Mouse (Mus musculus): ENCODE measurements at regions not wholly inside any gene's neighbourhood (a gene's known extent, or its start where the extent isn't known, plus 50 kb on each side); places are given as distances from the start of the nearest gene placed in this dataset.
A peak's percentile ranks its signal among the peaks of the same experiment; 100 is the strongest.

GRCm38 (mm10) chr3:133833739-133834391, 288.9 kb upstream of the Tet2 start:
- Histone ChIP-seq H3K9me3 (no peaks in the 10 kb centered on the region), H3K9ac (no peak overlapping the region), H3K27ac (no peak overlapping the region), H3K4me2 (no peak overlapping the region), H3K4me1 (no peaks in the 10 kb centered on the region), H3K36me3 (replicated peaks) (no peaks in the 10 kb centered on the region), H3K4me3 (no peak overlapping the region), H3K27me3 (replicated peaks) (no peaks in the 10 kb centered on the region)
- ATAC-seq (replicated peaks): no peak
- WGBS: 84% methylated on average over 2 of the region's 2 CpGs

DNA sequence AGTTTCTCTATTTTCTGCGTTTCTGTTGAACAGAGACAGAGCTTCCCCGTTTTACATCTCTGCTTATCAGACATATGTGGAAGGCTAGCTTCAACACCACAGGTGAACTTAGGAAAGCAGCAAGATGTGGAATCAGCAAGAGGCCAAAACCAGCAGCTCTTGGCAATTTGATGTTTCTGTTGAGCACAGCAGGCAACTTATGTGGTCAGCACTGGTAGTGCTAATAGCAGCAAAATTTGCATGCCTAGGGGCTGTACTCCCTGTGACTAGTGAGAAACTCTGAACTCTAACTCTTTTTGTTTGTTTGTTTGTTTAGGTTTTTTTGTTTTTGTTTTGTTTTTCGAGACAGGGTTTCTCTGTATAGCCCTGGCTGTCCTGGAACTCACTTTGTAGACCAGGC, 289.5 kb upstream of the Tet2 start:
- Histone ChIP-seq H3K27ac (no peak overlapping the region), H3K27me3 (replicated peaks) (no peaks in the 10 kb centered on the region), H3K36me3 (replicated peaks) (no peaks in the 10 kb centered on the region), H3K4me2 (no peak overlapping the region), H3K9ac (no peak overlapping the region), H3K9me3 (no peaks in the 10 kb centered on the region), H3K4me1 (no peaks in the 10 kb centered on the region), H3K4me3 (no peak overlapping the region)
- no peak for ATAC-seq (replicated peaks)
- WGBS: 73% methylated on average over 3 of the region's 3 CpGs

GRCm38 (mm10) chr3:133846301-133846700, 301.4 kb upstream of the Tet2 start:
- Histone ChIP-seq H3K4me3 (no peak overlapping the region), H3K9me3 (no peaks in the 10 kb centered on the region), H3K27me3 (replicated peaks) (no peaks in the 10 kb centered on the region), H3K4me1 (no peaks in the 10 kb centered on the region), H3K27ac (no peak overlapping the region), H3K4me2 (no peak overlapping the region), H3K9ac (no peak overlapping the region), H3K36me3 (replicated peaks) (no peaks in the 10 kb centered on the region)
- no peak for ATAC-seq (replicated peaks)

GRCm38 (mm10) chr3:133874383-133874782, 329.4 kb upstream of the Tet2 start:
- no peak overlapping the region for H3K4me2 ChIP-seq
- H3K36me3 ChIP-seq (replicated peaks): no peaks in the 10 kb centered on the region
- no peak overlapping the region for H3K27ac ChIP-seq
- H3K9ac ChIP-seq: no peak overlapping the region
- H3K4me1 ChIP-seq: peaks cover 11% of the 10 kb centered on the region
- no peaks in the 10 kb centered on the region for H3K27me3 ChIP-seq (replicated peaks)
- H3K4me3 ChIP-seq: no peak overlapping the region
- 85% methylated on average over 2 of the region's 2 CpGs for WGBS
- no peaks in the 10 kb centered on the region for H3K9me3 ChIP-seq
- ATAC-seq (replicated peaks): no peak

DNA sequence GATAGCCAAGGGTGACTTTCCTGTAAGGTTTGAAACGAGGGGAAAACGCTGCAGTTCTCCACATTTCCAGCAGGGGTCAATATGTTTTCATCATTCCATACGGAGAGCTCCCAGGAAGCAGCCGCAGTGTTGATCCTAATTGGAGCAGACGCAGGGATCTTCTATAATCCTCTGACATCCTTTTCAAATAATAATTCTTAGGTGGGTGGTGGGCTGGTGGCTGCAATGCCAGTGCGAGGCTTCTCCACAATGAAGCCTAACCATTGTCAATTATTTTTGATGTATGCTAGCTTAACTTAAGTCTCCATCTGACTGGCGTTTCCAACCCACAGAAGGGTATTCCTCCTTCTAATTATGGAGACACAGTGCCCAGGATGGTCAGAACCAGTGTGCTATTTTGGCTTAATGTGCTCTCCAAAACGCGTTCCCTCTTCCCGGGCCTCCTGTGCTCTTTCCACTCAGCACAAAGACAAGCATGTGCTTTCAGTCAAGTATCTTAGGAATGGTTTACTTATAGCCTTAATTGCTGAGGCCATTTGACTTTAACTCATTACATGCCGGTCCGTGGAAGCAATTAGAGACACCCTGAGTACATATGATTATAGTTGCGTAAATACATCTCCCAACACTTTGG, 331.6 kb upstream of the Tet2 start:
- H3K27me3 ChIP-seq (replicated peaks): no peaks in the 10 kb centered on the region
- H3K36me3 ChIP-seq (replicated peaks): no peaks in the 10 kb centered on the region
- peak overlapping the region; percentile 24 for H3K9ac ChIP-seq
- ATAC-seq (replicated peaks): peak; percentile 97
- peak overlapping the region; percentile 14 for H3K4me3 ChIP-seq
- H3K4me1 ChIP-seq: peaks cover 11% of the 10 kb centered on the region
- peak overlapping the region; percentile 49 for H3K4me2 ChIP-seq
- peak overlapping the region; percentile 83 for H3K27ac ChIP-seq
- no peaks in the 10 kb centered on the region for H3K9me3 ChIP-seq
- WGBS: 9% methylated on average over 13 of the region's 13 CpGs

- Histone ChIP-seq H3K4me3 (peak overlapping the region; percentile 14), H3K4me2 (peak overlapping the region; percentile 49), H3K27me3 (replicated peaks) (no peaks in the 10 kb centered on the region), H3K4me1 (peaks cover 11% of the 10 kb centered on the region), H3K9ac (peak overlapping the region; percentile 24; the same call in 1 of the 2 replicates), H3K9me3 (no peaks in the 10 kb centered on the region), H3K36me3 (replicated peaks) (no peaks in the 10 kb centered on the region), H3K27ac (peak overlapping the region; percentile 83)
- 30% methylated on average over 5 of the region's 5 CpGs for WGBS
- peak; percentile 78 for ATAC-seq (replicated peaks)
Observed at GRCm38 (mm10) chr3:133877310-133877709, 332.4 kb upstream of the Tet2 start.

DNA sequence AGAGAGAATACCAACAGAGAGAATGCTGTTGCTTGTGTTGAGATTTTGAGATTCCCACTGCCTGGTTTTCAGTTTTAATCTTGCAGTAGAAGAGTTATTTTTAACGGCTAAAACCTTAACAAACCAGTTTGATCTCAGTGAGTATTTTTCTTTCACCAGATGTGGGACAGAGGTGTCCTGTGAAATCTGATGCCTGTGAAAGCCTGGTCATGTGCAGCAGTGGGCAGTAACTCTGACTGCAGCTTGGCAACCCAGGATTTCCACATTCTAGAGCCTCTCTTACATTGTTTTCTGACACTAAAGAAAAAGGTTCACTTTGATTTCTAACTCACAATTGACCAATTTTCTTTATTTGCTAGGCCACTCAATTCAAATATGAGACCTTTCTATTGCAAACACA, 335.7 kb upstream of the Tet2 start:
- 13% methylated on average over 1 of the region's 1 CpGs for WGBS
- no peak for ATAC-seq (replicated peaks)

GRCm38 (mm10) chr3:133901931-133902330, 334.4 kb upstream of the Cxxc4 start:
- Histone ChIP-seq H3K9me3 (no peaks in the 10 kb centered on the region), H3K27me3 (replicated peaks) (no peaks in the 10 kb centered on the region), H3K27ac (no peak overlapping the region), H3K36me3 (replicated peaks) (no peaks in the 10 kb centered on the region), H3K4me2 (no peak overlapping the region), H3K9ac (no peak overlapping the region), H3K4me3 (no peak overlapping the region), H3K4me1 (no peaks in the 10 kb centered on the region)
- 87% methylated on average over 3 of the region's 3 CpGs for WGBS
- no peak for ATAC-seq (replicated peaks)

More for the DNA sequence above, 335.7 kb upstream of the Tet2 start:
- no peak overlapping the region for H3K4me2 ChIP-seq
- no peak overlapping the region for H3K9ac ChIP-seq
- no peaks in the 10 kb centered on the region for H3K9me3 ChIP-seq
- H3K36me3 ChIP-seq (replicated peaks): no peaks in the 10 kb centered on the region
- peaks cover 11% of the 10 kb centered on the region for H3K4me1 ChIP-seq
- H3K27me3 ChIP-seq (replicated peaks): no peaks in the 10 kb centered on the region
- no peak overlapping the region for H3K27ac ChIP-seq
- H3K4me3 ChIP-seq: no peak overlapping the region

DNA sequence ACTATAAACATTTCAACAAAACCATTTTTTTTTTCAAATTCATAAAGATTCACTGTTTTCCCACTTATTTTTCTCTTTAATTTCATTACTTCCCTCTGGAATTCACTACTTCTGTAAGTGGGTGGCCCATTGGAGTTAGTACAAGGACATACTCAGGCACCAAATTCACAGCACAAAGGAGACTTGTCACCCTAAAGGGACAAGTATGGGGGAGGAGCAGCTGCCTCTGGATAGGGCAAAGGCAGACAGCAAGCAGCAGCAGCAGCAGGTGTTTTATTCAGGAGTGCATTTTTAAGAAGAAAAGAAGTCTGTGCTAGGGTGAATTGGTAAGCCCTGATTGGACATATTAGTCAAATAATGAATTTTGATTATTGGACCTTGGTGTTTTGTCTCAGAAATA, 314.1 kb upstream of the Cxxc4 start:
- no peak overlapping the region for H3K27ac ChIP-seq
- no peaks in the 10 kb centered on the region for H3K9me3 ChIP-seq
- no peak overlapping the region for H3K4me3 ChIP-seq
- H3K9ac ChIP-seq: no peak overlapping the region
- no peaks in the 10 kb centered on the region for H3K36me3 ChIP-seq (replicated peaks)
- H3K4me1 ChIP-seq: no peaks in the 10 kb centered on the region
- H3K4me2 ChIP-seq: no peak overlapping the region
- ATAC-seq (replicated peaks): no peak
- no peaks in the 10 kb centered on the region for H3K27me3 ChIP-seq (replicated peaks)

DNA sequence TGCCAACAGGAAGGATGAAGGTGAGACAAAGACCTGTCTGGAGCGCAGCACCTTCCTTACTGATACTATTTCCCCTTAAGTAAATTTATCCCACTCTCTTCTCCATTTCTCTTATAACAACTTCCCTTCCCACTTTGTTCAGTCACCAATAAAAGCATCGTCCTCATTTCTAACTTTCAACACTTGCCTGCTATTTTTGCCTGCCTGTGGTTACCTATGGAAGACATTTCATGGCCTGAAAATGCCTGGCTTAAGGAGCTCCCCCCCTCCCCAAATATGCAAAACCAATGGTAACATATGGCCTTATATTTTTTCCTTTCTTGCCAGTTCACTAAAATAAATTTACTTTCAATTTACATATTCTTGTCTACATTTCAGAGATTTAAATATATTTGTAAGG, 271.0 kb upstream of the Cxxc4 start:
- no peak overlapping the region for H3K4me3 ChIP-seq
- no peak overlapping the region for H3K4me2 ChIP-seq
- no peaks in the 10 kb centered on the region for H3K4me1 ChIP-seq
- H3K36me3 ChIP-seq (replicated peaks): no peaks in the 10 kb centered on the region
- ATAC-seq (replicated peaks): no peak
- no peaks in the 10 kb centered on the region for H3K9me3 ChIP-seq
- WGBS: 91% methylated on average over 2 of the region's 2 CpGs
- H3K27ac ChIP-seq: no peak overlapping the region
- H3K9ac ChIP-seq: no peak overlapping the region
- H3K27me3 ChIP-seq (replicated peaks): no peaks in the 10 kb centered on the region

GRCm38 (mm10) chr3:133968176-133968575, 268.1 kb upstream of the Cxxc4 start:
- Histone ChIP-seq H3K4me2 (no peak overlapping the region), H3K27ac (no peak overlapping the region), H3K9ac (no peak overlapping the region), H3K4me3 (no peak overlapping the region), H3K9me3 (no peaks in the 10 kb centered on the region), H3K36me3 (replicated peaks) (no peaks in the 10 kb centered on the region), H3K27me3 (replicated peaks) (no peaks in the 10 kb centered on the region), H3K4me1 (no peaks in the 10 kb centered on the region)
- ATAC-seq (replicated peaks): no peak
- 72% methylated on average over 6 of the region's 6 CpGs for WGBS

GRCm38 (mm10) chr3:133972774-133973173, 263.5 kb upstream of the Cxxc4 start:
- no peaks in the 10 kb centered on the region for H3K27me3 ChIP-seq (replicated peaks)
- no peaks in the 10 kb centered on the region for H3K4me1 ChIP-seq
- ATAC-seq (replicated peaks): no peak
- 37% methylated on average over 2 of the region's 2 CpGs for WGBS
- H3K36me3 ChIP-seq (replicated peaks): no peaks in the 10 kb centered on the region
- no peak overlapping the region for H3K27ac ChIP-seq
- H3K4me2 ChIP-seq: no peak overlapping the region
- no peak overlapping the region for H3K9ac ChIP-seq
- no peak overlapping the region for H3K4me3 ChIP-seq
- no peaks in the 10 kb centered on the region for H3K9me3 ChIP-seq

GRCm38 (mm10) chr3:133987681-133988080, 248.6 kb upstream of the Cxxc4 start:
- 81% methylated on average over 2 of the region's 2 CpGs for WGBS
- H3K4me3 ChIP-seq: no peak overlapping the region

More at GRCm38 (mm10) chr3:133987681-133988080, 248.6 kb upstream of the Cxxc4 start:
- Histone ChIP-seq H3K9ac (no peak overlapping the region), H3K36me3 (replicated peaks) (no peaks in the 10 kb centered on the region), H3K4me1 (no peaks in the 10 kb centered on the region), H3K9me3 (no peaks in the 10 kb centered on the region), H3K4me2 (no peak overlapping the region), H3K27me3 (replicated peaks) (no peaks in the 10 kb centered on the region), H3K27ac (no peak overlapping the region)
- no peak for ATAC-seq (replicated peaks)
